Mouse (Mus musculus): ENCODE results near the gene Olfr1496. TPM values are rescaled to one million over a fixed set of nuclear protein-coding genes. Genes with fewer than 3 reads are reported as not detected.
"Not testable (repeated sequence)": the region's sequence is repeated elsewhere in the genome, so short reads cannot be mapped to it uniquely, and the experiment has no call there.

The Olfr1496 gene
- not detected in 2 replicates for polyA plus RNA-seq (2015; fragmentation: Nextera tagmentation; extraction: Ambion mirVana)

GRCm38 (mm10) chr19:13777578-13777977 lies at the start of gene Olfr1496:
TSS of gene Olfr1496 (plus strand) at chr19:13777878.
- 87% methylated on average over 1 of the region's 1 CpGs for WGBS
- H3K36me3 ChIP-seq = no peaks in the 10 kb centered on the region

GRCm38 (mm10) chr19:13739428-13739827 lies 38.2 kb upstream of the Olfr1496 start, which contains the start of gene Olfr1494:
TSS of gene Olfr1494 (plus strand) at chr19:13739728.
- Histone ChIP-seq H3K36me3 (no peaks in the 10 kb centered on the region), H3K4me3 (no peak within 1 kb of the TSS), H3K9me3 (no peaks in the 10 kb centered on the region), H3K9ac (no peak within 1 kb of the TSS), H3K27ac (replicated peaks) (no peak within 1 kb of the TSS), H3K4me1 (replicated peaks) (no peaks in the 10 kb centered on the region), H3K4me2 (no peak within 1 kb of the TSS), H3K27me3 (no peaks in the 10 kb centered on the region)
- no peak for ATAC-seq (ENCODE audit: low FRiP score, low read depth)
- WGBS = 91% methylated on average over 4 of the region's 4 CpGs

More at GRCm38 (mm10) chr19:13777578-13777977, at the start of gene Olfr1496:
- H3K4me3 ChIP-seq = no peak within 1 kb of the TSS
- H3K4me1 ChIP-seq (replicated peaks) = no peaks in the 10 kb centered on the region
- H3K27me3 ChIP-seq = no peaks in the 10 kb centered on the region
- no peak within 1 kb of the TSS for H3K4me2 ChIP-seq
- no peaks in the 10 kb centered on the region for H3K9me3 ChIP-seq
- H3K9ac ChIP-seq = no peak within 1 kb of the TSS
- H3K27ac ChIP-seq (replicated peaks) = no peak within 1 kb of the TSS
- ATAC-seq (ENCODE audit: low FRiP score, low read depth) = no peak

- H3K9ac ChIP-seq = no peak overlapping the region
- no peak overlapping the region for H3K4me2 ChIP-seq
- H3K9me3 ChIP-seq = no peaks in the 10 kb centered on the region
- H3K27me3 ChIP-seq = no peaks in the 10 kb centered on the region
- no peaks in the 10 kb centered on the region for H3K36me3 ChIP-seq
- no peak overlapping the region for H3K27ac ChIP-seq (replicated peaks)
- 75% methylated on average over 1 of the region's 1 CpGs for WGBS
- no peak for ATAC-seq (ENCODE audit: low FRiP score, low read depth)
- H3K4me1 ChIP-seq (replicated peaks) = no peaks in the 10 kb centered on the region
- no peak overlapping the region for H3K4me3 ChIP-seq
Measured at GRCm38 (mm10) chr19:13749366-13749765, 28.3 kb upstream of the Olfr1496 start.

- H3K4me3 ChIP-seq = no peak within 1 kb of the TSS
- whole genome bisulfite sequencing = 81% methylated on average over 3 of the region's 3 CpGs
- H3K27me3 ChIP-seq = no peaks in the 10 kb centered on the region
- H3K9ac ChIP-seq = no peak within 1 kb of the TSS
- no peak within 1 kb of the TSS for H3K27ac ChIP-seq (replicated peaks)
- no peak for ATAC-seq (ENCODE audit: low FRiP score, low read depth)
- H3K36me3 ChIP-seq = no peaks in the 10 kb centered on the region
- H3K4me1 ChIP-seq (replicated peaks) = no peaks in the 10 kb centered on the region
- no peak within 1 kb of the TSS for H3K4me2 ChIP-seq
- H3K9me3 ChIP-seq = no peaks in the 10 kb centered on the region
Measured at GRCm38 (mm10) chr19:13764306-13764705, 13.4 kb upstream of the Olfr1496 start, which contains the start of gene Olfr1495. TSS of gene Olfr1495 (plus strand) at chr19:13764606.

GRCm38 (mm10) chr19:13768565-13769276 lies 9.0 kb upstream of the Olfr1496 start:
- Histone ChIP-seq H3K4me3 (no peak overlapping the region), H3K27ac (replicated peaks) (no peak overlapping the region), H3K4me2 (no peak overlapping the region), H3K27me3 (no peaks in the 10 kb centered on the region), H3K9ac (no peak overlapping the region), H3K9me3 (no peaks in the 10 kb centered on the region), H3K4me1 (replicated peaks) (no peaks in the 10 kb centered on the region), H3K36me3 (no peaks in the 10 kb centered on the region)
- WGBS = 92% methylated on average over 9 of the region's 9 CpGs
- no peak for ATAC-seq (ENCODE audit: low FRiP score, low read depth)

- no peaks in the 10 kb centered on the region for H3K4me1 ChIP-seq (replicated peaks)
- H3K27ac ChIP-seq (replicated peaks) = no peak within 1 kb of the TSS
- H3K9ac ChIP-seq = no peak within 1 kb of the TSS
- no peaks in the 10 kb centered on the region for H3K36me3 ChIP-seq
- no peak for ATAC-seq (ENCODE audit: low FRiP score, low read depth)
- H3K4me2 ChIP-seq = no peak within 1 kb of the TSS
- H3K27me3 ChIP-seq = no peaks in the 10 kb centered on the region
- no peak within 1 kb of the TSS for H3K4me3 ChIP-seq
- no peaks in the 10 kb centered on the region for H3K9me3 ChIP-seq
Measured at GRCm38 (mm10) chr19:13798102-13798501, 20.4 kb downstream of the Olfr1496 start, which contains the start of gene Olfr1497. TSS of gene Olfr1497 (minus strand) at chr19:13798202.

- WGBS = 68% methylated on average over 1 of the region's 1 CpGs
- not testable (repeated sequence) for H3K4me3 ChIP-seq; H3K27me3 ChIP-seq; H3K36me3 ChIP-seq; H3K27ac ChIP-seq (replicated peaks); H3K4me1 ChIP-seq (replicated peaks); H3K9ac ChIP-seq; ATAC-seq (ENCODE audit: low FRiP score, low read depth); H3K9me3 ChIP-seq; H3K4me2 ChIP-seq
Measured at GRCm38 (mm10) chr19:13805486-13805885, 27.8 kb downstream of the Olfr1496 start.

- H3K4me1 ChIP-seq (replicated peaks) = no peaks in the 10 kb centered on the region
- H3K9ac ChIP-seq = no peak overlapping the region
- no peaks in the 10 kb centered on the region for H3K9me3 ChIP-seq
- no peak overlapping the region for H3K4me2 ChIP-seq
- H3K36me3 ChIP-seq = no peaks in the 10 kb centered on the region
- no peaks in the 10 kb centered on the region for H3K27me3 ChIP-seq
- ATAC-seq (ENCODE audit: low FRiP score, low read depth) = no peak
- WGBS = 66% methylated on average over 2 of the region's 2 CpGs
- H3K4me3 ChIP-seq = no peak overlapping the region
- no peak overlapping the region for H3K27ac ChIP-seq (replicated peaks)
Measured at GRCm38 (mm10) chr19:13812823-13813222, 35.1 kb downstream of the Olfr1496 start.

- no peak for ATAC-seq (ENCODE audit: low FRiP score, low read depth)
- Histone ChIP-seq H3K36me3 (no peaks in the 10 kb centered on the region), H3K9ac (no peak overlapping the region), H3K4me3 (no peak overlapping the region), H3K4me2 (no peak overlapping the region), H3K27ac (replicated peaks) (no peak overlapping the region), H3K27me3 (no peaks in the 10 kb centered on the region), H3K4me1 (replicated peaks) (no peaks in the 10 kb centered on the region), H3K9me3 (no peaks in the 10 kb centered on the region)
- 35% methylated on average over 5 of the region's 5 CpGs for WGBS
Measured at GRCm38 (mm10) chr19:13818827-13819226, 41.1 kb downstream of the Olfr1496 start.

GRCm38 (mm10) chr19:13819347-13819746 lies 41.7 kb downstream of the Olfr1496 start, which contains the start of gene Olfr1499:
TSS of gene Olfr1499 (minus strand) at chr19:13819447.
- Histone ChIP-seq H3K27me3 (no peaks in the 10 kb centered on the region), H3K27ac (replicated peaks) (no peak within 1 kb of the TSS)
- no peak for ATAC-seq (ENCODE audit: low FRiP score, low read depth)

GRCm38 (mm10) chr19:13820847-13821246 lies 43.2 kb downstream of the Olfr1496 start:
- H3K36me3 ChIP-seq = no peaks in the 10 kb centered on the region
- no peak overlapping the region for H3K27ac ChIP-seq (replicated peaks)
- no peak overlapping the region for H3K4me2 ChIP-seq
- 71% methylated on average over 5 of the region's 5 CpGs for WGBS
- no peak overlapping the region for H3K9ac ChIP-seq
- no peaks in the 10 kb centered on the region for H3K9me3 ChIP-seq
- H3K27me3 ChIP-seq = no peaks in the 10 kb centered on the region
- no peak for ATAC-seq (ENCODE audit: low FRiP score, low read depth)
- no peaks in the 10 kb centered on the region for H3K4me1 ChIP-seq (replicated peaks)
- H3K4me3 ChIP-seq = no peak overlapping the region

More at GRCm38 (mm10) chr19:13819347-13819746, 41.7 kb downstream of the Olfr1496 start, which contains the start of gene Olfr1499:
- H3K9ac ChIP-seq = no peak within 1 kb of the TSS
- no peaks in the 10 kb centered on the region for H3K36me3 ChIP-seq
- H3K4me3 ChIP-seq = no peak within 1 kb of the TSS
- no peaks in the 10 kb centered on the region for H3K9me3 ChIP-seq
- no peak within 1 kb of the TSS for H3K4me2 ChIP-seq
- no peaks in the 10 kb centered on the region for H3K4me1 ChIP-seq (replicated peaks)

GRCm38 (mm10) chr19:13828447-13828846 lies 50.8 kb downstream of the Olfr1496 start:
- no peaks in the 10 kb centered on the region for H3K9me3 ChIP-seq
- H3K9ac ChIP-seq = no peak overlapping the region
- 80% methylated on average over 3 of the region's 3 CpGs for WGBS
- H3K36me3 ChIP-seq = no peaks in the 10 kb centered on the region
- no peaks in the 10 kb centered on the region for H3K27me3 ChIP-seq
- no peak overlapping the region for H3K4me2 ChIP-seq
- ATAC-seq (ENCODE audit: low FRiP score, low read depth) = no peak
- no peak overlapping the region for H3K27ac ChIP-seq (replicated peaks)
- H3K4me1 ChIP-seq (replicated peaks) = no peaks in the 10 kb centered on the region
- H3K4me3 ChIP-seq = no peak overlapping the region

GRCm38 (mm10) chr19:13830388-13830787 lies 52.7 kb downstream of the Olfr1496 start, which contains the start of gene Olfr1500:
TSS of gene Olfr1500 (minus strand) at chr19:13830488.
- Histone ChIP-seq H3K4me1 (replicated peaks) (no peaks in the 10 kb centered on the region), H3K9ac (no peak within 1 kb of the TSS), H3K36me3 (no peaks in the 10 kb centered on the region), H3K9me3 (no peaks in the 10 kb centered on the region), H3K4me2 (no peak within 1 kb of the TSS), H3K27me3 (no peaks in the 10 kb centered on the region), H3K4me3 (no peak within 1 kb of the TSS), H3K27ac (replicated peaks) (no peak within 1 kb of the TSS)
- ATAC-seq (ENCODE audit: low FRiP score, low read depth) = no peak
